Comparison of ENCODE assay signal across 8 mouse cellular contexts in the genomic region with DNA sequence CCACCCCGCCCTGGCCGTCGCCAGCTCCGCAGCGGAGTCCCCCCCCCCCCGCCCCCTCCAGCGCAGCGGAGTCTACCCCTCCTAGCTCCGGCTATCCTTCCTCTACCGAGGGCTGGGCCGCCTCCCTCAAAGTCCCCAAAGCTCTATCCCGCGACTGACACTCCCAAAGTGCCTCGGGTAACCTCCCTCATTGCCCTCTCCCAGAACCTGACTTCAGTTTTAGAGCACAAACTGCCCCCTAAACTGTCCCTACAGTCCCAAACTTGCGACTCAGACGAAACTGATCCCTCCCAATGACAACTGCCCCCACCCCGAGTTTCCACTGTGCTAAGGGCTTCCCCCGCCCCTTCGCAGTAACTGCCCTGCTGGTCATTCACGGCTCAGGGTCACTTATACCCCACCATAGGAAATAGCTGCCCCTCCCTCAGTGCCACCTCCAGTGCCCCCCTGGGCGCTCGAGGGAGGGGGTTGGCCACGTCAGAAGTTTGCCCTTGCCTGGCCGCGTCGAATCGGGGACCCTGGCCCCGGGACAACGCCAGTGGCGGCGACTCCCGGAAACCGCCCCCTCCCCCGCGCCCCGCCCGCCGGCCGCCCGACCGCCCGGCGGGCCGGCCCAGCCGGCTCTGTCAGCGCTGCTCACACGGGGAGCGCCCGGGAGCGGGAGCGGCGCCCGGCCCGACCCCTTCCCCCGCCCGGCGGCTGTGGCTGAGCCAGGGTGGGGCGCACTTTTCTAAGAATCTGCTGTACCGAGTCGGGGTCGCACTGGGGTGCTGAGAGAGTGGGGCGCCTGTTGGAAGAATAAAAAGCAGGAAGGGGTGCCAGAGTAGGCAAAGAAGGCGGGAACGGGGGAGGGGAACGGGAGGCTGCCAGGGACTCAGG. TPM values are rescaled to one million over a fixed set of nuclear protein-coding genes. Genes with fewer than 3 reads are reported as not detected.
DNase-seq lines count a peak whose midpoint lies in the region; ATAC-seq lines count a peak whose summit lies in the region.

No protein-coding gene starts in this region.

- H3K27me3 ChIP-seq in embryonic facial prominence, embryonic 11.5 days (ENCODE audit: control insufficient read depth, insufficient read depth, low read length): no peaks in the 10 kb centered on the region
- peaks cover 71% of the 10 kb centered on the region for H3K27me3 ChIP-seq in heart, embryonic 12.5 days (replicated peaks)
- H3K27me3 ChIP-seq in kidney, embryonic 14.5 days (ENCODE audit: control insufficient read depth, insufficient read depth, low read length): no peaks in the 10 kb centered on the region; the same call in 1 of the 2 replicates
- H3K27me3 ChIP-seq in liver, embryonic 15.5 days: peaks cover 100% of the 10 kb centered on the region
- H3K27me3 ChIP-seq in neural tube, embryonic 11.5 days (ENCODE audit: control insufficient read depth, insufficient read depth, low read length): peaks cover 17% of the 10 kb centered on the region

- H3K36me3 ChIP-seq in embryonic facial prominence, embryonic 11.5 days (replicated peaks; ENCODE audit: control insufficient read depth, insufficient read depth, low read depth, low read length): no peaks in the 10 kb centered on the region; the same call in 1 of the 2 replicates
- no peaks in the 10 kb centered on the region for H3K36me3 ChIP-seq in heart, embryonic 12.5 days
- H3K36me3 ChIP-seq in kidney, embryonic 14.5 days (ENCODE audit: control insufficient read depth, insufficient read depth, low read length): 0 out of 2 replicates have a peak, but pooled peaks cover 3% of the 10 kb centered on the region
- no peaks in the 10 kb centered on the region for H3K36me3 ChIP-seq in liver, embryonic 15.5 days (replicated peaks)
- no peaks in the 10 kb centered on the region for H3K36me3 ChIP-seq in neural tube, embryonic 11.5 days (ENCODE audit: control insufficient read depth, insufficient read depth, low read length)

- peak; percentile 73 to 77 for DNase-seq in adrenal gland, adult 18-20 months (ENCODE audit: low spot score in 2 of 2)
- DNase-seq in embryonic facial prominence, embryonic 11.5 days (ENCODE audit: low spot score): peak; percentile 78
- DNase-seq in neural tube, embryonic 11.5 days (ENCODE audit: low spot score): peak; percentile 71
- peak; percentile 75 for DNase-seq in urinary bladder, postnatal 25 days (ENCODE audit: low spot score)

- peak overlapping the region; percentile 74 for H3K9ac ChIP-seq in embryonic facial prominence, embryonic 11.5 days (replicated peaks; ENCODE audit: low read length)
- peak overlapping the region; percentile 77 for H3K9ac ChIP-seq in heart, embryonic 12.5 days
- H3K9ac ChIP-seq in kidney, embryonic 14.5 days (ENCODE audit: low read depth, low read length): peak overlapping the region; percentile 74
- peak overlapping the region; percentile 25; the same call in 1 of the 2 replicates for H3K9ac ChIP-seq in liver, embryonic 15.5 days
- H3K9ac ChIP-seq in neural tube, embryonic 11.5 days (ENCODE audit: low read length): peak overlapping the region; percentile 43

- no peaks in the 10 kb centered on the region for H3K9me3 ChIP-seq in embryonic facial prominence, embryonic 11.5 days (replicated peaks; ENCODE audit: control insufficient read depth, low read length)
- no peaks in the 10 kb centered on the region for H3K9me3 ChIP-seq in heart, embryonic 12.5 days (replicated peaks)
- H3K9me3 ChIP-seq in kidney, embryonic 14.5 days (ENCODE audit: control insufficient read depth, low read length): no peaks in the 10 kb centered on the region
- H3K9me3 ChIP-seq in liver, embryonic 15.5 days (replicated peaks): no peaks in the 10 kb centered on the region
- H3K9me3 ChIP-seq in neural tube, embryonic 11.5 days (ENCODE audit: control insufficient read depth, low read length): no peaks in the 10 kb centered on the region

- ATAC-seq in CD4-positive, CD25-positive, alpha-beta regulatory T cell, adult 4 months: peak; percentile 21
- peak; percentile 25; the same call in 1 of the 2 replicates for ATAC-seq in embryonic facial prominence, embryonic 11.5 days (replicated peaks; ENCODE audit: insufficient number of reproducible peaks, low FRiP score, low TSS enrichment, low read depth)
- ATAC-seq in heart, embryonic 12.5 days (ENCODE audit: insufficient number of reproducible peaks, low FRiP score): peak; percentile 68
- peak; percentile 59 for ATAC-seq in kidney, embryonic 14.5 days (ENCODE audit: low FRiP score, low TSS enrichment)
- peak; percentile 43 for ATAC-seq in liver, embryonic 15.5 days (ENCODE audit: insufficient read depth)
- peak; percentile 35; the same call in 1 of the 2 replicates for ATAC-seq in neural tube, embryonic 11.5 days (ENCODE audit: insufficient read depth, low FRiP score, low TSS enrichment)

- H3K4me3 ChIP-seq in embryonic facial prominence, embryonic 11.5 days (ENCODE audit: low read depth, low read length): peak overlapping the region; percentile 63
- peak overlapping the region; percentile 67 for H3K4me3 ChIP-seq in heart, embryonic 12.5 days
- peak overlapping the region; percentile 66 for H3K4me3 ChIP-seq in kidney, embryonic 14.5 days (ENCODE audit: low read length)
- peak overlapping the region; percentile 56 for H3K4me3 ChIP-seq in liver, embryonic 15.5 days (replicated peaks)
- H3K4me3 ChIP-seq in neural tube, embryonic 11.5 days (ENCODE audit: low read depth, low read length): peak overlapping the region; percentile 56

- H3K4me1 ChIP-seq in embryonic facial prominence, embryonic 11.5 days (ENCODE audit: control insufficient read depth, insufficient read depth, low read length): peaks cover 32% of the 10 kb centered on the region
- peaks cover 68% of the 10 kb centered on the region for H3K4me1 ChIP-seq in heart, embryonic 12.5 days (replicated peaks)
- peaks cover 49% of the 10 kb centered on the region for H3K4me1 ChIP-seq in kidney, embryonic 14.5 days (ENCODE audit: control insufficient read depth, insufficient read depth, low read length)
- H3K4me1 ChIP-seq in liver, embryonic 15.5 days (replicated peaks): peaks cover 47% of the 10 kb centered on the region
- H3K4me1 ChIP-seq in neural tube, embryonic 11.5 days (ENCODE audit: control insufficient read depth, insufficient read depth, low read length): peaks cover 39% of the 10 kb centered on the region

- WGBS in embryonic facial prominence, embryonic 11.5 days: under 1% methylated on average over 53 of the region's 65 CpGs
- 1% methylated on average over 56 of the region's 65 CpGs for WGBS in heart, embryonic 12.5 days
- under 1% methylated on average over 56 of the region's 65 CpGs for WGBS in kidney, embryonic 14.5 days
- WGBS in liver, embryonic 15.5 days (ENCODE audit: insufficient replicate concordance): under 1% methylated on average over 60 of the region's 65 CpGs
- under 1% methylated on average over 39 of the region's 65 CpGs for WGBS in neural tube, embryonic 11.5 days

- peak overlapping the region; percentile 99 for H3K27ac ChIP-seq in embryonic facial prominence, embryonic 11.5 days (replicated peaks; ENCODE audit: low read depth, low read length)
- H3K27ac ChIP-seq in heart, embryonic 12.5 days (ENCODE audit: poor library complexity, severe bottlenecking): peak overlapping the region; percentile 94
- H3K27ac ChIP-seq in kidney, embryonic 14.5 days (ENCODE audit: low read depth, low read length): peak overlapping the region; percentile 96
- H3K27ac ChIP-seq in liver, embryonic 15.5 days (replicated peaks): peak overlapping the region; percentile 80
- peak overlapping the region; percentile 47 for H3K27ac ChIP-seq in neural tube, embryonic 11.5 days (ENCODE audit: low read depth, low read length)

- H3K4me2 ChIP-seq in embryonic facial prominence, embryonic 11.5 days (ENCODE audit: low read depth, low read length): peak overlapping the region; percentile 96
- peak overlapping the region; percentile 98 for H3K4me2 ChIP-seq in heart, embryonic 12.5 days
- peak overlapping the region; percentile 81 for H3K4me2 ChIP-seq in kidney, embryonic 14.5 days (replicated peaks; ENCODE audit: low read depth, low read length)
- peak overlapping the region; percentile 74 for H3K4me2 ChIP-seq in liver, embryonic 15.5 days
- peak overlapping the region; percentile 82 for H3K4me2 ChIP-seq in neural tube, embryonic 11.5 days (ENCODE audit: low read depth)

RNA-seq across cellular contexts. Expression of gene Rarg, which starts 9.8 kb away (rescaled TPM):
- 10 to 100 TPM; 17.7 to 18.3 TPM for polyA plus RNA-seq in CD4-positive, CD25-positive, alpha-beta regulatory T cell, adult 4 months (2017; shearing (Covaris generic))
- 10 to 100 TPM; 21.7 to 27.2 TPM for total RNA-seq in adrenal gland, adult 18-20 months (2021)
- 68.1 and 70.2 TPM in 2 replicates for polyA plus RNA-seq in embryonic facial prominence, embryonic 11.5 days (2014; fragmentation: Nextera tagmentation; extraction: Ambion mirVana)
- polyA plus RNA-seq in heart, embryonic 12.5 days (2016; fragmentation: Nextera tagmentation; extraction: Ambion mirVana): 12.0 TPM in 2 replicates
- polyA plus RNA-seq in kidney, embryonic 14.5 days (2014; fragmentation: Nextera tagmentation; extraction: Ambion mirVana): 17.9 and 23.9 TPM in 2 replicates
- 2.8 and 3.0 TPM in 2 replicates for polyA plus RNA-seq in liver, embryonic 15.5 days (2015; fragmentation: Nextera tagmentation; extraction: Ambion mirVana)
- 24.0 and 26.4 TPM in 2 replicates for polyA plus RNA-seq in neural tube, embryonic 11.5 days (2014; fragmentation: Nextera tagmentation; extraction: Ambion mirVana)

RNA-seq across cellular contexts. Expression of gene Itgb7, which starts 15.7 kb away (rescaled TPM):
- polyA plus RNA-seq in CD4-positive, CD25-positive, alpha-beta regulatory T cell, adult 4 months (2017; shearing (Covaris generic)): 100 to 1,000 TPM; 336 to 432 TPM
- 1 to 10 TPM; 4.1 to 7.4 TPM for total RNA-seq in adrenal gland, adult 18-20 months (2021)
- 1.3 and 2.7 TPM in 2 replicates for polyA plus RNA-seq in embryonic facial prominence, embryonic 11.5 days (2014; fragmentation: Nextera tagmentation; extraction: Ambion mirVana)
- 0.38 and 0.72 TPM in 2 replicates for polyA plus RNA-seq in heart, embryonic 12.5 days (2016; fragmentation: Nextera tagmentation; extraction: Ambion mirVana)
- 1.1 and 1.7 TPM in 2 replicates for polyA plus RNA-seq in kidney, embryonic 14.5 days (2014; fragmentation: Nextera tagmentation; extraction: Ambion mirVana)
- 6.4 and 6.6 TPM in 2 replicates for polyA plus RNA-seq in liver, embryonic 15.5 days (2015; fragmentation: Nextera tagmentation; extraction: Ambion mirVana)
- polyA plus RNA-seq in neural tube, embryonic 11.5 days (2014; fragmentation: Nextera tagmentation; extraction: Ambion mirVana): 0.95 and 1.3 TPM in 2 replicates

RNA-seq across cellular contexts. Expression of gene Gm9918, which starts 22.9 kb away (rescaled TPM):
- not detected for polyA plus RNA-seq in CD4-positive, CD25-positive, alpha-beta regulatory T cell, adult 4 months (2017; shearing (Covaris generic))
- under 1 TPM in 1 of 2 experiments, not detected in 1; 0.13 TPM for total RNA-seq in adrenal gland, adult 18-20 months (2021)
- polyA plus RNA-seq in embryonic facial prominence, embryonic 11.5 days (2014; fragmentation: Nextera tagmentation; extraction: Ambion mirVana): 0.58 and 1.2 TPM in 2 replicates
- 0.19 TPM in 1 of 2 replicates, not detected in the other for polyA plus RNA-seq in heart, embryonic 12.5 days (2016; fragmentation: Nextera tagmentation; extraction: Ambion mirVana)
- 0.37 and 0.84 TPM in 2 replicates for polyA plus RNA-seq in kidney, embryonic 14.5 days (2014; fragmentation: Nextera tagmentation; extraction: Ambion mirVana)
- not detected in 2 replicates for polyA plus RNA-seq in liver, embryonic 15.5 days (2015; fragmentation: Nextera tagmentation; extraction: Ambion mirVana)
- polyA plus RNA-seq in neural tube, embryonic 11.5 days (2014; fragmentation: Nextera tagmentation; extraction: Ambion mirVana): 0.20 and 0.39 TPM in 2 replicates

RNA-seq across cellular contexts. Expression of gene Mfsd5, which starts 31.8 kb away (rescaled TPM):
- polyA plus RNA-seq in CD4-positive, CD25-positive, alpha-beta regulatory T cell, adult 4 months (2017; shearing (Covaris generic)): 10 to 100 TPM; 28.3 to 31.4 TPM
- total RNA-seq in adrenal gland, adult 18-20 months (2021): 10 to 100 TPM; 32.6 to 35.2 TPM
- 51.6 and 57.2 TPM in 2 replicates for polyA plus RNA-seq in embryonic facial prominence, embryonic 11.5 days (2014; fragmentation: Nextera tagmentation; extraction: Ambion mirVana)
- 46.2 and 48.2 TPM in 2 replicates for polyA plus RNA-seq in heart, embryonic 12.5 days (2016; fragmentation: Nextera tagmentation; extraction: Ambion mirVana)
- polyA plus RNA-seq in kidney, embryonic 14.5 days (2014; fragmentation: Nextera tagmentation; extraction: Ambion mirVana): 53.7 and 65.3 TPM in 2 replicates
- 24.9 and 25.6 TPM in 2 replicates for polyA plus RNA-seq in liver, embryonic 15.5 days (2015; fragmentation: Nextera tagmentation; extraction: Ambion mirVana)
- 59.7 and 66.7 TPM in 2 replicates for polyA plus RNA-seq in neural tube, embryonic 11.5 days (2014; fragmentation: Nextera tagmentation; extraction: Ambion mirVana)

RNA-seq across cellular contexts. Expression of gene Csad, which starts 43.0 kb away (rescaled TPM):
- polyA plus RNA-seq in CD4-positive, CD25-positive, alpha-beta regulatory T cell, adult 4 months (2017; shearing (Covaris generic)): 10 to 100 TPM; 10.7 to 16.9 TPM
- 100 to 1,000 TPM in 1 of 2 experiments, 10 to 100 TPM in 1; 81.7 to 106 TPM for total RNA-seq in adrenal gland, adult 18-20 months (2021)
- polyA plus RNA-seq in embryonic facial prominence, embryonic 11.5 days (2014; fragmentation: Nextera tagmentation; extraction: Ambion mirVana): 31.9 and 34.6 TPM in 2 replicates
- polyA plus RNA-seq in heart, embryonic 12.5 days (2016; fragmentation: Nextera tagmentation; extraction: Ambion mirVana): 39.1 and 39.4 TPM in 2 replicates
- 50.6 and 68.1 TPM in 2 replicates for polyA plus RNA-seq in kidney, embryonic 14.5 days (2014; fragmentation: Nextera tagmentation; extraction: Ambion mirVana)
- polyA plus RNA-seq in liver, embryonic 15.5 days (2015; fragmentation: Nextera tagmentation; extraction: Ambion mirVana): 40.5 and 56.5 TPM in 2 replicates
- 32.8 TPM in 2 replicates for polyA plus RNA-seq in neural tube, embryonic 11.5 days (2014; fragmentation: Nextera tagmentation; extraction: Ambion mirVana)

Comparison
In these comparisons a context has a peak if more than half of its experiments do, and no peak if none do; other contexts are left out.
1. Peak in every context shown above with its lines: DNase-seq, ATAC-seq, H3K4me3 ChIP-seq and H3K27ac ChIP-seq.
2. H3K27ac ChIP-seq: peak in every context shown above with its lines; median percentile 99 in embryonic facial prominence, embryonic 11.5 days; 96 in kidney, embryonic 14.5 days; 94 in heart, embryonic 12.5 days; 80 in liver, embryonic 15.5 days; 47 in neural tube, embryonic 11.5 days.
3. H3K9ac ChIP-seq: peak in every context shown above with its lines; median percentile 77 in heart, embryonic 12.5 days; 74 in embryonic facial prominence, embryonic 11.5 days; 74 in kidney, embryonic 14.5 days; 43 in neural tube, embryonic 11.5 days; 25 in liver, embryonic 15.5 days.
4. RNA of gene Itgb7, which starts 15.7 kb away (polyA plus RNA-seq): 336 to 432 TPM in CD4-positive, CD25-positive, alpha-beta regulatory T cell, adult 4 months; 6.4 to 6.6 TPM in liver, embryonic 15.5 days, 1.3 to 2.7 TPM in embryonic facial prominence, embryonic 11.5 days, 0.95 to 1.3 TPM in neural tube, embryonic 11.5 days, 1.1 to 1.7 TPM in kidney, embryonic 14.5 days and 0.38 to 0.72 TPM in heart, embryonic 12.5 days; every median in the first group is over 10 times any median in the second.